Mouse (Mus musculus) midbrain, postnatal 0 days (tissue): Measurements from ENCODE around the gene Ptprd. TPM values are rescaled to one million over a fixed set of nuclear protein-coding genes. Genes with fewer than 3 reads are reported as not detected.

Experiments
- ATAC-seq: fragments of 200-750 bp; cut with Nextera tagmentation; 2 replicates; pipeline ENCODE4 v1.8.0; 2017; ENCODE audit warnings: moderate number of reproducible peaks, mild to moderate bottlenecking, moderate TSS enrichment, moderate library complexity; ENCODE audit not compliant: low FRiP score
- DNase-seq: peaks from one replicate; pipeline ENCODE4 v3.0.0-alpha.2; 2015; ENCODE audit warnings: low spot score
- H3K27ac ChIP-seq: fragments of 300-500 bp; sonication (generic); 2 replicates; pipeline ENCODE4 v1.5.1; 2014; ENCODE audit warnings: low read depth, mild to moderate bottlenecking, low read length, mixed read lengths
- H3K27me3 ChIP-seq: fragments of 300-500 bp; sonication (generic); 2 replicates; pipeline ENCODE4 v1.6.1; 2014; ENCODE audit warnings: low read length, control low read depth, mixed read lengths; ENCODE audit not compliant: insufficient read depth
- H3K36me3 ChIP-seq: fragments of 300-500 bp; sonication (generic); 2 replicates; pipeline ENCODE4 v1.6.1; 2014; ENCODE audit warnings: low read length, control low read depth, mixed read lengths; ENCODE audit not compliant: insufficient read depth
- H3K4me1 ChIP-seq: fragments of 300-500 bp; sonication (generic); 2 replicates; pipeline ENCODE4 v1.6.1; 2014; ENCODE audit warnings: mild to moderate bottlenecking, control low read depth, antibody characterized with exemption, low read length, mixed read lengths; ENCODE audit not compliant: insufficient read depth
- H3K4me2 ChIP-seq: fragments of 300-500 bp; sonication (generic); 2 replicates; pipeline ENCODE4 v1.6.1; 2014; ENCODE audit warnings: low read depth, mild to moderate bottlenecking, low read length, mixed read lengths; ENCODE audit not compliant: poor library complexity, severe bottlenecking
- H3K4me3 ChIP-seq: fragments of 300-500 bp; sonication (generic); 2 replicates; pipeline ENCODE4 v1.5.1; 2014; ENCODE audit warnings: low read depth, mild to moderate bottlenecking, low read length, moderate library complexity
- H3K9ac ChIP-seq: fragments of 300-500 bp; sonication (generic); replicated peaks from 2 replicates; pipeline ENCODE4 v1.6.1; 2014; ENCODE audit warnings: mild to moderate bottlenecking, low read length, moderate library complexity, mixed read lengths; ENCODE audit not compliant: poor library complexity, severe bottlenecking
- H3K9me3 ChIP-seq: fragments of 300-500 bp; sonication (generic); 2 replicates; pipeline ENCODE4 v1.6.1; 2016; ENCODE audit warnings: low read length, control low read depth
- CTCF ChIP-seq: IDR thresholded peaks from 2 replicates; pipeline ENCODE4 v1.5.1; 2016; ENCODE audit warnings: antibody characterized with exemption, mild to moderate bottlenecking
- WGBS: fragments of 180-500 bp; shearing (Covaris S2); extraction: QIAGEN DNeasy Blood & Tissue Kit; methylation state at CpG from one replicate; pipeline ENCODE4 v1.1.7; 2014; 5-methylcytosine and 5-hydroxymethylcytosine counted together
- polyA plus RNA-seq: library from polyadenylated mRNA; unstranded; fragments of >200 nt; fragmentation: Nextera tagmentation; extraction: Ambion mirVana; gene quantifications from 2 replicates; pipeline ENCODE4 v1.2.1, GENCODE M21; 2015
- total RNA-seq: library from RNA; depleted of rRNA; stranded (reverse); fragments of >200 nt; gene quantifications from 2 replicates; pipeline ENCODE4 v1.2.3, GENCODE M21; 2014

Ptprd gene
- total and polyA plus RNA-seq, 2 experiments from 2014 or later: 66.1 to 102 TPM

- no peak for DNase-seq
- H3K4me3 ChIP-seq: no peak overlapping the region
- no peak for TF ChIP-seq CTCF
Observed at GRCm38 (mm10) chr4:77157601-77158000, 1054.2 kb downstream of the Ptprd start.

DNA sequence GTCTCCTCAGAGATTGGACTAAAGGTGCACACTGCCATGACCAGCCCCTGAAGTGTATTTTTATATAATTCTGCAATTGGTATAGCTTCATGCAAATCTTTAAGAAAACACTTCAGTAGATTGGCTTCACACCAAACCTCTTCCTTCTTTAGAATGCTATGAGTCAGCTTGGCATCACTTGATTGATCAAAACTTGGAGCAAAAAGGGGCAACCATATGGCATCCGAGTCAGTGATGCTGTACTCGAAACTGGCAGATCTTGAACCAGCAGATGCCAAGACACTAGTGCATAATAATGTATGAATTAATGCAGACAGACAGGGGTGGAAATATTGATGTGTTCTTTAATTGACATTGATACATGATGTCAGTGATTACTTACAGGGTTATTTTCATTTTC lies 1056.2 kb downstream of the Ptprd start:
- H3K9me3 ChIP-seq: no peaks in the 10 kb centered on the region
- no peaks in the 10 kb centered on the region for H3K4me1 ChIP-seq
- WGBS: 68% methylated on average over 2 of the region's 2 CpGs
- no peak overlapping the region for H3K4me3 ChIP-seq
- no peak overlapping the region for H3K9ac ChIP-seq
- H3K36me3 ChIP-seq: no peaks in the 10 kb centered on the region
- peak; percentile 73 for DNase-seq
- no peak overlapping the region for H3K4me2 ChIP-seq
- ATAC-seq: no peak
- H3K27me3 ChIP-seq: no peaks in the 10 kb centered on the region
- no peak overlapping the region for H3K27ac ChIP-seq
- TF ChIP-seq CTCF: no peak

More at GRCm38 (mm10) chr4:77157601-77158000, 1054.2 kb downstream of the Ptprd start:
- ATAC-seq: no peak
- WGBS: 91% methylated on average over 3 of the region's 3 CpGs
- no peak overlapping the region for H3K4me2 ChIP-seq
- no peak overlapping the region for H3K27ac ChIP-seq
- H3K36me3 ChIP-seq: no peaks in the 10 kb centered on the region
- H3K4me1 ChIP-seq: no peaks in the 10 kb centered on the region
- no peaks in the 10 kb centered on the region for H3K9me3 ChIP-seq
- no peaks in the 10 kb centered on the region for H3K27me3 ChIP-seq
- no peak overlapping the region for H3K9ac ChIP-seq

DNA sequence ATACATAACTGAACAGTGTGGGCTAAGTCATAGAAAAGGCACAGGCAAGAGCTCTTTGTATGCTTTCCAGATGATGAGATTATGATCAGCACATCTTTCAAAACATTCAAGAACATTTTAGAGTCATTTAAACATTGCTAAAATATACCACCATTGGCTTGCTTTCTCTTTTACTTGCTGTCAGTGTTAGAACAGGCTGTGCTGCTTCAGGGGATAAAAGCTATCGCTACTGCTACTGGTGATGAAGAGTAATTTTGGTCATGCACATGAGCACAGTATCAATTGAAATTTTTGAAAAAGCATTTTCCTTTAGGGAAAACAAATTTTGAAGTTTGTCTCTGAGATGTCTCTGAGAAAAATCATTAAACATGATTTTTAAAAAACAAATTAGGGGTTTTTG lies 1056.7 kb downstream of the Ptprd start:
- 80% methylated on average over 1 of the region's 1 CpGs for WGBS
- TF ChIP-seq CTCF: no peak
- H3K9ac ChIP-seq: no peak overlapping the region

GRCm38 (mm10) chr4:77124852-77125251 lies 1086.9 kb downstream of the Ptprd start:
- 95% methylated on average over 2 of the region's 2 CpGs for WGBS
- no peaks in the 10 kb centered on the region for H3K4me1 ChIP-seq
- H3K9me3 ChIP-seq: no peaks in the 10 kb centered on the region
- no peak overlapping the region for H3K27ac ChIP-seq
- H3K36me3 ChIP-seq: no peaks in the 10 kb centered on the region
- H3K4me2 ChIP-seq: no peak overlapping the region
- H3K9ac ChIP-seq: no peak overlapping the region
- H3K27me3 ChIP-seq: no peaks in the 10 kb centered on the region
- ATAC-seq (no peak), DNase-seq (no peak)
- TF ChIP-seq CTCF: no peak
- no peak overlapping the region for H3K4me3 ChIP-seq

More for the DNA sequence above, 1056.7 kb downstream of the Ptprd start:
- Histone ChIP-seq H3K4me2 (no peak overlapping the region), H3K27ac (no peak overlapping the region), H3K36me3 (no peaks in the 10 kb centered on the region), H3K9me3 (no peaks in the 10 kb centered on the region), H3K4me3 (no peak overlapping the region), H3K27me3 (no peaks in the 10 kb centered on the region), H3K4me1 (no peaks in the 10 kb centered on the region)
- ATAC-seq (no peak), DNase-seq (no peak)

DNA sequence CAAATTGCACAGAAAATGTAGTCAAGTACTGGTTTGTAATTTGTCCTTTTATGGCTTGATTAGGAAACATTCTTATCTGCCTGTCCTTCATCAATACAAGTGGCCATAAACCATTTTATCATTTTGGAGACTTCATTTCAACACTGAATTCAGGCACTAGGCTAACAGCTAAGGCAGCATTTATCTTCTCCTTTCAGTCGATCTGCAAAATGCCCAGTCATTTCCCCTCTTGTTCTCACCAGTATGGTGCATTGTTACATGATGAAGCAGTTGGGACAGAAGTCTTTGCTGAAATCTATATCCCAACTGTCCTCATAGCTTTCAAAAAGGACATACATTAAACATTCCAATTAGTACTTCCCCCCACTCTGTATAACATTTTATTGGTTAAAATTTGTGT lies 1100.9 kb downstream of the Ptprd start:
- no peak for DNase-seq

DNA sequence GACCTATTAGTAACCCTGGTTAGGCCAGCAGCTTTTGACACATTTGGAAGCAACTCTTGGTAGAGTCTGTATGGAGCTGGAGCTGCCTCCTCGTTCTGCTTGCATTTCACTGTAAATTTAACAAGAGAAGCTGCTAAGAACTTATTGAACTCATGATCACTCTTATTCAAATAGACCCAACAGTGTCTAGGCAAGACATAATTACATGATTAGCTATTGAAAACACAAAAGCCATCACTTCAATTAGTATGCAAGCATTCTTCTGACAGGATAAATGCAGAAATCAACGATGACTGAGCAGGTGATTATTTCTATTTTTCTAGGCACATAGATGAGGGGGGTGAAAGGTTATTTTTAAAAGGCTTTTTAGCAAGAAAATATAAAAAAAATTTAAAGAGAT lies 1104.5 kb downstream of the Ptprd start:
- no peak overlapping the region for H3K9ac ChIP-seq
- H3K27me3 ChIP-seq: no peaks in the 10 kb centered on the region
- no peak overlapping the region for H3K27ac ChIP-seq
- no peak overlapping the region for H3K4me3 ChIP-seq
- no peaks in the 10 kb centered on the region; the same call in 1 of the 2 replicates for H3K4me1 ChIP-seq
- 72% methylated on average over 2 of the region's 2 CpGs for WGBS
- no peak overlapping the region for H3K4me2 ChIP-seq
- DNase-seq (no peak), ATAC-seq (no peak)
- TF ChIP-seq CTCF: no peak
- H3K36me3 ChIP-seq: no peaks in the 10 kb centered on the region
- H3K9me3 ChIP-seq: no peaks in the 10 kb centered on the region

More for the DNA sequence above, 1100.9 kb downstream of the Ptprd start:
- 81% methylated on average over 1 of the region's 1 CpGs for WGBS
- H3K4me1 ChIP-seq: no peaks in the 10 kb centered on the region
- H3K4me3 ChIP-seq: no peak overlapping the region
- no peaks in the 10 kb centered on the region for H3K36me3 ChIP-seq
- ATAC-seq: no peak
- no peak overlapping the region for H3K9ac ChIP-seq
- H3K27ac ChIP-seq: no peak overlapping the region
- TF ChIP-seq CTCF: no peak
- H3K9me3 ChIP-seq: no peaks in the 10 kb centered on the region
- H3K4me2 ChIP-seq: no peak overlapping the region
- H3K27me3 ChIP-seq: no peaks in the 10 kb centered on the region
